Mouse (Mus musculus) forebrain, embryonic 13.5 days (tissue): ENCODE data around the gene Adcy10. TPM values are rescaled to one million over a fixed set of nuclear protein-coding genes. Genes with fewer than 3 reads are reported as not detected.

Source experiments
- ATAC-seq: fragments of 200-750 bp; cut with Nextera tagmentation; 2 replicates; pipeline ENCODE4 v1.8.0; 2017
- H3K27ac ChIP-seq: fragments of 300-500 bp; sonication (generic); 2 replicates; pipeline ENCODE4 v1.5.1; 2015; ENCODE audit warnings: inconsistent platforms, mild to moderate bottlenecking, moderate library complexity
- H3K27me3 ChIP-seq: fragments of 300-500 bp; sonication (generic); 2 replicates; pipeline ENCODE4 v1.6.1; 2015; ENCODE audit warnings: mild to moderate bottlenecking, inconsistent platforms
- H3K36me3 ChIP-seq: fragments of 300-500 bp; sonication (generic); 2 replicates; pipeline ENCODE4 v1.6.1; 2015; ENCODE audit warnings: mild to moderate bottlenecking, inconsistent platforms; ENCODE audit not compliant: poor library complexity, severe bottlenecking
- H3K4me1 ChIP-seq: fragments of 300-500 bp; sonication (generic); 2 replicates; pipeline ENCODE4 v1.6.1; 2015; ENCODE audit warnings: inconsistent platforms
- H3K4me2 ChIP-seq: fragments of 300-500 bp; sonication (generic); 2 replicates; pipeline ENCODE4 v1.6.1; 2015; ENCODE audit warnings: inconsistent platforms, mild to moderate bottlenecking, moderate library complexity
- H3K4me3 ChIP-seq: fragments of 300-500 bp; sonication (generic); 2 replicates; pipeline ENCODE4 v1.5.1; 2015; ENCODE audit warnings: mild to moderate bottlenecking, inconsistent platforms
- H3K9ac ChIP-seq: fragments of 300-500 bp; sonication (generic); 2 replicates; pipeline ENCODE4 v1.6.1; 2015; ENCODE audit warnings: mild to moderate bottlenecking, inconsistent platforms
- H3K9me3 ChIP-seq: fragments of 300-500 bp; sonication (generic); replicated peaks from 2 replicates; pipeline ENCODE4 v1.6.1; 2016; ENCODE audit warnings: inconsistent platforms
- WGBS: fragments of 180-500 bp; shearing (Covaris S2); methylation state at CpG from one replicate; pipeline ENCODE4 v1.1.7; 2015; 5-methylcytosine and 5-hydroxymethylcytosine counted together
- polyA plus RNA-seq: library from polyadenylated mRNA; unstranded; fragments of >200 nt; fragmentation: Nextera tagmentation; extraction: Ambion mirVana; gene quantifications from 2 replicates; pipeline ENCODE4 v1.2.1, GENCODE M21; 2015

Gene Adcy10
- polyA plus RNA-seq, 1 experiment from 2014 or later = 0.15 TPM

DNA sequence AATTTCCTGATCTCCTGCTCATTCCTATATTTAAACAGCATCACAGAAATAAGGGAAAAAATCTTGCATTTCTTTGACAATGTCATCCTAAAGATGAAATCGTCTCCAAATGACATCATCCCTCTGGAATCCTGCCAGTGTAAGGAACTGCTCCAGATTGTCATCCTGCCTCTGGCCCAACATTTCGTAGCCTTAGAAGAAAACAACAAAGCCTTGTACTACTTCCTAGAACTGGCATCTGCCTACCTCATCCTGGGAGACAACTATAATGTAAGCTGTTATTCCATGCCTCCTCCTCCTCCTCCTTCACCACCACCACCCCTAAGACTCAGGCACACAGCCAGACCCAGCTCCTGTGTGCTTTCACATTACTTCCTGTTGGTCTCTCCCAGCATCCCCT lies 71.7 kb downstream of the Adcy10 start:
- Histone ChIP-seq H3K36me3 (no peaks in the 10 kb centered on the region), H3K27ac (no peak overlapping the region), H3K27me3 (no peaks in the 10 kb centered on the region), H3K9ac (no peak overlapping the region), H3K4me1 (no peaks in the 10 kb centered on the region), H3K4me3 (no peak overlapping the region), H3K4me2 (no peak overlapping the region), H3K9me3 (peaks cover 9% of the 10 kb centered on the region)
- 63% methylated on average over 2 of the region's 2 CpGs for WGBS
- ATAC-seq = no peak

DNA sequence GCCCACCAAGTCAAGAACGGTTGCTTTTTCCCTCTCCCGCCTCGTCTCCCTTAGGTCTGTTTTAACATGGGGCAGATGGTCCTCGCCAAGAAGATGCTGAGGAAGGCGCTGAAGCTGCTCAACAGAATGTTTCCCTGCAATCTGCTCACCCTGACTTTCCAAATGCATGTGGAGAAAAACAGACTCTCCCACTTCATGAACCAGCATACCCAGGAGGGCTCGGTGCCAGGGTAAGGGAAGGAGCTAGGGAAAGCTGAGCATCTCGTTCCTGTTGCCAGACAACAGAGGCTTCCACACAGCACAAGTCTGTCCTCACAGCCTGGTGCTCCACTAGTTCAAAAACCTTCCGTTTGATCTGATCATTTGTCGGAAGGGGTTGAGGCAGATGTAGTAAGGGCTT lies 74.1 kb downstream of the Adcy10 start:
- WGBS = 89% methylated on average over 9 of the region's 9 CpGs
- peak; percentile 67; the same call in 1 of the 2 replicates for ATAC-seq

DNA sequence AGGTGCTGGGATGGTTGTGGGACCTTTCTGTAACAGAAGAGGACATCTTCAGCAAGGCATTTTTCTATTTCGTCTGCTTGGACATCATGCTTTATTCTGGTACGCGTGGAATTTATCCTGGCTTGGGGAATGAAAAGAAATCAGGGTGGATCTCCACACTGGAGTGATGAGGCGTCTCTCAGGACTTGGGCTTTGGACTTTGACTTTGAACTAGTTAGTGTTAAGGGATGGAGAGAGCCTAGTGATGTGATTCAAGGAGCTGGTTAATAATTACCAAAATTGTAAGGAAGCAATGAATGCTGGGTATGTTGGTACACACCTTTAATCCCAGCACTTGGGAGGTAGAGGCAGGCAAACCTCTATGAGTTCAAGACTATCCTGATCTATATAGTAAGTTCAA lies 80.3 kb downstream of the Adcy10 start:
- H3K36me3 ChIP-seq = no peaks in the 10 kb centered on the region

More for the DNA sequence above, 74.1 kb downstream of the Adcy10 start:
- no peaks in the 10 kb centered on the region for H3K4me1 ChIP-seq
- H3K4me3 ChIP-seq = no peak overlapping the region
- no peak overlapping the region for H3K4me2 ChIP-seq
- H3K27me3 ChIP-seq = no peaks in the 10 kb centered on the region
- no peaks in the 10 kb centered on the region for H3K36me3 ChIP-seq
- H3K9ac ChIP-seq = no peak overlapping the region
- no peaks in the 10 kb centered on the region for H3K9me3 ChIP-seq
- H3K27ac ChIP-seq = no peak overlapping the region

DNA sequence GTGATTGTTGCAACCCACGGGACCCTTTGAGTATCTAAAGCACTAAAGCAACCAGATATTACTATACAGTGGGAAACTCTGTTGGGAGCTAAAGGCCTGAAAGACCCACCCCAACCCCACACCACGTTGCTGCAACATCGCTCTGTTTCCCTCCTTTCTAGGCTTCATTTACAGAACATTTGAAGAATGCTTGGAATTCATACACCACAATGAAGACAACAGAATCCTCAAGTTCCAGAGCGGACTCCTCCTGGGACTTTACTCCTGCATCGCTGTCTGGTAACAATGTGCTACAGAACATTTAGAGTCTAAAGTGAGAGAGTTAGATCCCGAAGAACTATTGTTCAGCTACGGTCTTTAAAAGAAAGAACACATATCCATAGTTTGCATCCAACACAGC lies 82.5 kb downstream of the Adcy10 start:
- Histone ChIP-seq H3K27ac (no peak overlapping the region), H3K27me3 (no peaks in the 10 kb centered on the region), H3K9me3 (no peaks in the 10 kb centered on the region), H3K4me2 (no peak overlapping the region), H3K4me3 (no peak overlapping the region), H3K4me1 (no peaks in the 10 kb centered on the region), H3K9ac (no peak overlapping the region), H3K36me3 (no peaks in the 10 kb centered on the region)
- no peak for ATAC-seq
- WGBS = 79% methylated on average over 7 of the region's 7 CpGs

More for the DNA sequence above, 80.3 kb downstream of the Adcy10 start:
- no peaks in the 10 kb centered on the region for H3K4me1 ChIP-seq
- H3K27ac ChIP-seq = no peak overlapping the region
- H3K27me3 ChIP-seq = no peaks in the 10 kb centered on the region
- H3K4me3 ChIP-seq = no peak overlapping the region
- 93% methylated on average over 4 of the region's 4 CpGs for WGBS
- H3K4me2 ChIP-seq = no peak overlapping the region
- H3K9me3 ChIP-seq = no peaks in the 10 kb centered on the region
- H3K9ac ChIP-seq = no peak overlapping the region
- ATAC-seq = no peak

DNA sequence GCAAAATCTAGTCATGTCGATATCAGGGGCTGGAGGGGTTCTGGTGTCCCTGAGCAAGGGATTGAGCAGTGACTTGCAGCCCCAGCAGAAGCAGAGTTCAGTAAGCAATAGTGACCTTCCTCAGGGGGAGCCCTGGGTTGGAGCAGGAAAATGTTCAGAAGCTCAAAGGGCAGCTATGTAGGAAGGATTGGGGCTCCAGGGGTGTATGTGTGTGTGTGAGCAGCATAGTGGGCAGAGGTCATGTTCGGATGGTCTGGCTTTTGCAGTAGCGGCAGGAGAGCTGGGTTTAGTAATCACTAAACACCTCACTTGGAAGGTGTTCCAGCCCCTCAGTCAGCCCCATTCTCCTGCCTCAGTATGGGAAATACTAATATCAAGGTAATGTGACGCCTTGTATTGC lies 91.0 kb downstream of the Adcy10 start:
- H3K27ac ChIP-seq = no peak overlapping the region
- no peaks in the 10 kb centered on the region for H3K27me3 ChIP-seq
- peaks cover 5% of the 10 kb centered on the region; the same call in 1 of the 2 replicates for H3K9me3 ChIP-seq
- H3K36me3 ChIP-seq = no peaks in the 10 kb centered on the region
- H3K4me3 ChIP-seq = no peak overlapping the region
- 85% methylated on average over 4 of the region's 4 CpGs for WGBS
- no peak overlapping the region for H3K9ac ChIP-seq
- H3K4me1 ChIP-seq = no peaks in the 10 kb centered on the region
- no peak overlapping the region for H3K4me2 ChIP-seq
- ATAC-seq = no peak

DNA sequence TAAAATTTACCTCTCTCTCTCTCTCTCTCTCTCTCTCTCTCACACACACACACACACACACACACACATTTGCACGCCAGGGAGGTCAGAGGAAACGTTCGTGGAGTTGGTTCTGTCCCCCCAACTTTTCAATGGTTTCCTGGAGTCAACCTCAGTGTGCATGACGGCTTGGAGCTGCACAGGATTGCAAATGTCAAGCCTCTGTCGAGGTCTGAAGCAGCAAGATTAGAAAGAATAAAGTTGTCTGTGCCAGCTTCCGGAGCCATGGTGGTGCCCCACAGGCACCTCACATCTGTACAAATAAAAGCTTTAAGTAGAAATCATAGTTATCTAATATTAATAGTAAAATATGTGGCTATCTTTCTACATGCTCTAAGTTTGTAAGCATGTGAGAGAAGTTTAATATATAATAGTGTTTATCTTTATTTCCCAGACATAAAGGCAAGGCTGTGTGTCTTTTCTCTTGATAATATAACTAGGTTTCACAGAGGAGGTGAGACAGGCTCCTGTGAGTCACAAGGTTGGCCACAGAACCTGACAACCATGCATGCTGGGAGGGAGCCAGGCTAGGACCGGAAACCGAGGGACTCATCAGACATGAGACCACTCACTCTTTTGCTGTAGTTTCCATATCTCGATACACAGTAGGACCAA lies 91.6 kb downstream of the Adcy10 start:
- ATAC-seq = no peak
- no peaks in the 10 kb centered on the region for H3K4me1 ChIP-seq
- H3K27me3 ChIP-seq = no peaks in the 10 kb centered on the region
- H3K36me3 ChIP-seq = no peaks in the 10 kb centered on the region
- peaks cover 5% of the 10 kb centered on the region; the same call in 1 of the 2 replicates for H3K9me3 ChIP-seq
- 85% methylated on average over 9 of the region's 9 CpGs for WGBS
- no peak overlapping the region for H3K9ac ChIP-seq
- no peak overlapping the region for H3K27ac ChIP-seq
- no peak overlapping the region for H3K4me3 ChIP-seq
- no peak overlapping the region for H3K4me2 ChIP-seq

DNA sequence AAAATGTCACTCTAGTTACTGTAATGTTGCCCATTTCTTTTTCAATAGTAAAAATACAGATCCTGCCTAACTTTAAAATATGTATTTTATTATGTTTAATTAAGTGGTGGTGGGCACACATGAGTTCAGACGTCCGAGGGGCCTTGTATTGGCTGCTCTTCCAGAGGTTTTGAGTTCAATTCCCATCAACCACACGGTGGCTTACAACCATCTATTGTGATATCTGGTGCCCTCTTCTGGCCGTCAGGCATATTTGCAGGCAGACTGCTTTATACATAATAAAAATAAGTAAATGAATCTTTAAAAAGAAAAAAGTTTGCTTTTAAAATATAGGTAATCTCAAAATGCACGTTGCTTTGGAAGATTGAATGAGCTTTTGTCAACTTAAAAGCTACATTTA lies 94.3 kb downstream of the Adcy10 start:
- 49% methylated on average over 5 of the region's 5 CpGs for WGBS
- Histone ChIP-seq H3K27ac (no peak overlapping the region), H3K4me2 (no peak overlapping the region), H3K4me1 (no peaks in the 10 kb centered on the region), H3K27me3 (no peaks in the 10 kb centered on the region), H3K9ac (no peak overlapping the region), H3K4me3 (no peak overlapping the region), H3K36me3 (no peaks in the 10 kb centered on the region), H3K9me3 (peaks cover 5% of the 10 kb centered on the region; the same call in 1 of the 2 replicates)
- no peak for ATAC-seq

DNA sequence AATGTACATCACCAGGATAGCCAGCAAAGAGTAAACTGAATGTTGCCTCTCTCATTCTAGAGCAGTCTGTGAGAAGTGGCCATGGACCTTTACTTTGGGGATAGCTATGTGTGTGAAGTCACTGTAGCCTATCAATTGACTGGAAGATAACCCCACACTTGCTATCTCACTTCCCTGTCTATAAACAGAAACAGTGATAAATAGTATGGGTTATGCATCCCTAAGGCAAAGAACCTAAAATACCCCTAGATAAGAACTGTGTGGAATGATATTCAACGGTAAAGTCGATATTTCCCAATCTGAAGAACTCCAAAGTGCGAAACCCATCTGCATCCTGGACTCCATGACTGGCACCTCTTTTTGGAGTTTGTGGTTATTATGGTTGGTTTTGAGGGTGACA lies 96.3 kb downstream of the Adcy10 start:
- no peak for ATAC-seq
- WGBS = 99% methylated on average over 3 of the region's 3 CpGs
- Histone ChIP-seq H3K4me2 (no peak overlapping the region), H3K4me1 (no peaks in the 10 kb centered on the region), H3K27ac (no peak overlapping the region), H3K27me3 (no peaks in the 10 kb centered on the region), H3K9me3 (peaks cover 5% of the 10 kb centered on the region; the same call in 1 of the 2 replicates), H3K36me3 (no peaks in the 10 kb centered on the region), H3K9ac (no peak overlapping the region), H3K4me3 (no peak overlapping the region)

DNA sequence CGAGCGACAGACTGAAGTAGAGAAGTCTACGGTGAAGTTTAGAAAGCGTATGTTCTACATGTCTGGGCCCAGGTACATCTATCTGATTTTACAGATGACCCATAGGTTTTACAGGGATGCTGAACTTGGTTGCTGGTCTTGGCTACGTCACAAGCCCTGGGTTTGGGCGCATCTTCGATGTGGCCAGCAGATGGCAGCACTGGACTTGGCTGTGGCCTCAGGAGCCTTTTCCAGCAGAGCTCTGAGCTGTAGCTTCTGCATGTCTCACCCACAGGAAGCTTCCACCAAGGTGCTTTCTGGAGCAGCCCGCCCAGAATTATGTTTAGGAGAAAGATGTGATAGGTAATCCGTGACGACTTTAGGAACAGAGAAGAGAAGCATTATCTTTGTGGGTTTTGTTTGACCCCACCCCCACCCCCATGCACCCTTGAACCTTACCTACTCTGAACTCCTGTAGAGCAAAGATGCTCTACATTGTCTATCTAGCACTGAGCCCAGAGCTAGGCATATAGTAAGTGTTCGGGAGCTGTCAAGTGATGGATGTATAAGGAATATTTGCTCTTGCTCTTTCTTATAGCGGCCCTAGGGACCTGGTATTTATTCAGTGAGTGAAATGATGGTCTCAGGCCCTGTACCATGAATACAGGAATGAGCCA lies 98.7 kb downstream of the Adcy10 start:
- Histone ChIP-seq H3K9me3 (peaks cover 5% of the 10 kb centered on the region; the same call in 1 of the 2 replicates), H3K4me2 (no peak overlapping the region), H3K36me3 (no peaks in the 10 kb centered on the region), H3K4me3 (no peak overlapping the region), H3K9ac (no peak overlapping the region), H3K27ac (no peak overlapping the region), H3K4me1 (no peaks in the 10 kb centered on the region), H3K27me3 (no peaks in the 10 kb centered on the region)
- ATAC-seq = peak; percentile 80
- 30% methylated on average over 12 of the region's 12 CpGs for WGBS

DNA sequence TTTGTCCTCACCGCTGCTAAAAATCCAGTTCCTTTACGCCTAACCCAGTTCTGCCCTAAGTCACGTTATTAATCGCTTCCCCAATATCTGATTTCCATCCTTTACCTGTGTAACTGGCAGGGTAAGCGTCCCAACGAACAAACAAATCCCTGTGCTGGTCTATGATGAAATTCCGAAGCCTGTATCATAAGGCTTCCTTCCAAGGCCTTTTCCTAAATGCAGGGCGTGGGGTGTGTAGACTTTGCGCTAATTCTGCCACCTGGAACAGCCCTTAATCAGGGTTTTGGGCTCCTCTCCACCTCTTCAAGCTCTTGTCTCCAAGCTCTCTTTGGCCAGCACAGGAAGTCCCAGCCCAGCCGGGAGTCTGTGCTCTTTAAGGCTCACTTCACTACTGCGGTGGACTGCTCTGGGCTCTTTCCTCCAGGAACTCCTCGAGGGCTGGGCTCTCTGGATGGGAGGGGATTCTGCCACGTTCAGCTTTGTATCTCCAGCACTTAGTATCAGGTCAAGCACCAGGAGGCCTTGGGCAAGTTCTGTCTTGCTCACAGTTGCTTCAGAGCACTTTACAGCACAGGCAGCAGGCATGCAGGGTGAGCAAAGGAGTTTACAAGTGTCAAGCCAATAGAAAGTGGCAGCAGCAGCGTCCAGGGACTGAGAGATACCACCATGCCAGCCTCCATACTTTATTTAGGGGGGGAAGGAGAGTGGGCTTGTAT lies 100.6 kb downstream of the Adcy10 start:
- Histone ChIP-seq H3K36me3 (peaks cover 2% of the 10 kb centered on the region; the same call in 1 of the 2 replicates), H3K4me3 (no peak overlapping the region), H3K27me3 (no peaks in the 10 kb centered on the region), H3K4me2 (no peak overlapping the region), H3K9me3 (no peaks in the 10 kb centered on the region), H3K27ac (no peak overlapping the region), H3K4me1 (no peaks in the 10 kb centered on the region), H3K9ac (no peak overlapping the region)
- 68% methylated on average over 14 of the region's 14 CpGs for WGBS
- no peak for ATAC-seq

DNA sequence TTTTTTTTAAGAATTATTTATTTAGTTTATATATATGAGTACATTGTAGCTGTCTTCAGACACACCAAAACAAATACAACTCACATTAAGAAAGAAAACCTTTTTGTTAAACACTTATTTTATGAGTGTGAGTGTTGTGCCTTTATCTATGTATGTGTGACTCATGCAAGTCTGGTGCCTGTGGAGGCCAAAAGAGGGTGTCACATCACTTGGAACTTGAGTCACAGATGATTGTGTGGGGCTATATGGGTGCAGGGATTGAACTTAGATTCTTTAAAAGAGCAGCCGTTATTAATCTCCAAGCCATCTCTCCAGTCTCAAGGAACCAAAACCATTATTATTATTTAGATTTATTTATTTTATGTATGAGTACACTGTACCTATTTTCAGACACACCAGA lies 101.4 kb downstream of the Adcy10 start:
- 90% methylated on average over 1 of the region's 1 CpGs for WGBS
- Histone ChIP-seq H3K4me3 (no peak overlapping the region), H3K4me2 (no peak overlapping the region), H3K36me3 (peaks cover 10% of the 10 kb centered on the region), H3K27me3 (no peaks in the 10 kb centered on the region), H3K4me1 (no peaks in the 10 kb centered on the region), H3K9me3 (no peaks in the 10 kb centered on the region), H3K9ac (no peak overlapping the region), H3K27ac (no peak overlapping the region)
- ATAC-seq = no peak

DNA sequence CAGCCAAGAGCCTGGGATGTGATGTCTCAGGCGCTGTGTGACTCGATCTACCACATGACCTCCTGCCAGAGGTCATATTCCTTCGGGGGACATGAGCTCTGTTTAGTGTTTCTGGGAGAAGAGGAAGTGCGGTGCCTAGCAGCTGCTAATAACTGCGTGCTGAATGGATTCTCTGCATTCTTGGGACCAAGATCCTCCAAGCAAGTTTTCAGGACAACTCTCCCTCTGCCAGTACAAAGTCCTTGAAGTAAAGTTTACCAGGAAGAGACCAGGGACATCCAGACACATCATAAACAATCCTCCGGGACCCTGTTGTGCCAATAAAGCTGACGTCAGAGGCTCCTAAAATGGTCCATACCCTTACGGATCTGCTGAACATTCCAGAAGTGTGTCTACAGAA lies 102.9 kb downstream of the Adcy10 start:
- Histone ChIP-seq H3K4me1 (no peaks in the 10 kb centered on the region), H3K27me3 (no peaks in the 10 kb centered on the region), H3K27ac (no peak overlapping the region), H3K9me3 (no peaks in the 10 kb centered on the region), H3K36me3 (peaks cover 25% of the 10 kb centered on the region), H3K4me2 (no peak overlapping the region), H3K4me3 (no peak overlapping the region), H3K9ac (no peak overlapping the region)
- ATAC-seq = no peak
- WGBS = 87% methylated on average over 8 of the region's 8 CpGs
